Mouse (Mus musculus) c-Kit-positive CD71-positive TER-119-negative erythroid progenitor cells, embryonic 14.5 days (primary cell): ENCODE data around the gene Cltc.
"Not testable (repeated sequence)": the region's sequence is repeated elsewhere in the genome, so short reads cannot be mapped to it uniquely, and the experiment has no call there.

Experiments used
- DNase-seq: peaks from one replicate; pipeline ENCODE4 v3.0.0-alpha.2; 2013; ENCODE audit warnings: low read depth

Gene Cltc

DNA sequence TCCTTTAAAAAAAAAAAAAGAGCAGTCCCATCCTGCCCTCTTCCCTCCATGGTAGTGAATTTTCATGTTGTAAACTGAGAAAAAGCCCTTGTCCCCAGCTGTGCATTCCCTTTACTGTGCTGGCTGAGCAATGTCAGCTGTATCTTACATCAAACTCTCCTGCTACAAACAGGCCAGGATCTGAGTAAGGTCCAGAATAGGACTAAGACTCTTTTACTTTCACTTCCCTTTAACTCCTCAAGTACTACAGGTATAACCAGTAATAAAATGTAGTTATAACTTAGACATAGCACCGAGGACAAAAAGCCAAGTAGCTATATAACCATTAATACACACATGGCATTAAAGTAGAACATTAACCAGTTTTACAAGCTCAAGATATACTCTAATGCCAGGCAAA is 18.4 kb downstream of the Cltc start:
- DNase-seq: no peak

DNA sequence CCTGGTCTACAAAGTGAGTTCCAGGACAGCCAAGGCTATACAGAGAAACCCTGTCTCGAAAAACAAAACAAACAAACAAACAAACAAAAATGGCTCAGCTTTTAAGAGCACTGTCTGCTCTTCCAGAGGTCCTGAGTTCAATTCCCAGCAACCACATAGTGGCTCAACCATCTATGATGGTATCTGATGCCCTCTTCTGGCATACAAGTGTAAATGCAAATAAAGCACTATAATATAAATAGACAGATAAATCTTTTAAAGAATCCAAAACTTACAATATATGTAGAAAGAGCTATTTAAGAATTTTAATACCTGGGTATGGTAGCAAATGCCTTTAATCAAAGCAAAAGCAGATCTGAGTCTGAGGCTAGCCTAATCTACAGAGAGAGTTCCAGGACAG is 19.1 kb downstream of the Cltc start:
- DNase-seq: not testable (repeated sequence)

DNA sequence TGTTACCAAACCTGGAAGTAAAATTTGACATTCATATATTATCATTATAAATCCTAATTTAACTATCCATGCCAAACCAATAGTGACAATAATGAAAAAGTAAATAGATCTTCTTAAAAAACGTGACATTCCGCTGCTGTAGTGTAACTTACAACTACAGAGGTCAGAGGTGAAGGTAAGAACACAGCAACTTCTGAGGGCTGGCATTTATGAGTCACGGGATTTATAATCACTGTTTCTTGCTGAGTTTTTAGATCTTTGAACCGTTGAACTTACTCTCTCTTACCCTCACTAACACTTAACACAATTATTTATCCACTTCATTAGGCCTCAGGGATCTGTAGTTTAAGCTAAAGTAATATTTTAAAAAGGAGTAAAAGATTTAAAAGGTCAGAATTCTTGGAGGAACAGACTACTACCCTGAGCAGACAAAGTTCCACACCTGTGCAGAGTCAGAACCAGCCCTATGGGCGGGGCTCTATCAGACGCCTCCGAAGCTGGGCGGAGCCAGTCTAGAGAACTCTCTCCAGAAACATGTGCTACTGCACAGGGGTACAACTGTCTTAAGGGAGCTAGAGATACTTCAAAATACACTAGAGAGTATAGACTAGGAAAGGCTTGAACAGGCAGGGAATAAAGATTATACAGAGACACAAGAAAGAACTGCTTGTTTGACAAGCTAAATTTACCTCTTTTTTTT is 19.9 kb downstream of the Cltc start:
- DNase-seq: no peak

DNA sequence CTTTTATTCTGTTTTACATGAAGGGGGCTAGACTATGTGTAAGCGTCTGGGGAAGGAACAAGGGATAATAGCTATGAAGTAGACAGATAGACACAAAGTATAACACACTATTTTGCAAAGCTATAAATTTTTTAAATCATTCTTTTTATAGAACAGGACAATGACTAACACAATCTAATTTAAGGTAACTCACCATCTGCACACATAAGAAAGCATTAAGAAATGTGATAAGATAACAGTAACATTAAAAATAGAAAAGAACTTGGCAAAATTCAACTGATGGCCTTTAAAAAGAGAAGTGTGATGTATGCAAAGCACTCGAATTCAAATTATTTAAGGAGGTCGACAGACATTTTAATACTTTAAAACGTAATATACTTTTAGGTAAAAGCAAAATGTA is 22.4 kb downstream of the Cltc start:
- no peak for DNase-seq

DNA sequence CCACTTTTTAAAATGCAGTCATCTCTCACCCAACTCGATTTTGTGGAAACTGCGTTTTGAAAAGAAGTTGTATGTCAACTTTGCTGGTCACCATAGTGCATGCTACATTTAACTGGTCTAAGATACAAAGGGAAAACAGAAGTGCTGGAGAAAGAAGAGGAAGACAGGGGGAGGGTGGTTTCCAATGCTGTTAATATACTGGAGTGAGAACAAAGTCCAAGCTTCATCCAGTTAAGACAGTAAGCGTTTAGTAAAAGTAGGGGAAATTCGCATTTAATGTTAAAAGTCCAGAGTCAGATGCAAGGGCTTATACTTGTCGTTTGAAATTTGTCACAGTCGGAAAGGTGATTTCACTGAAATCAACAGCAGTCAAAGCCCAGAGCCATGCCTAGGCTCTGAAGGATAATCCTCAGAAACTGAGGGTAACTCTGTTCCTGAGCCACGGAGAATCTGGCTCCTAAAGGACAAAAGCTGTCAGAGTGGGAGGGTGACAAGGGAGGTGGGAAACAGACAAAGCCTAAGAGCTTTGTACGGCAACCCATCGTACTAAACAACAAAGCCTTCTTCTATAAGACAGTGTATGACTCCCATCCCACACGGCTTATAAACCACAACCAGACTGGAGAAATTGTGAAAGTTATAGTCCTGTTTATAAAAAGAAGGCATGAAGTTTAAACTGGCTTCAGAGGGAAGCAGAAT is 23.0 kb downstream of the Cltc start:
- no peak for DNase-seq

DNA sequence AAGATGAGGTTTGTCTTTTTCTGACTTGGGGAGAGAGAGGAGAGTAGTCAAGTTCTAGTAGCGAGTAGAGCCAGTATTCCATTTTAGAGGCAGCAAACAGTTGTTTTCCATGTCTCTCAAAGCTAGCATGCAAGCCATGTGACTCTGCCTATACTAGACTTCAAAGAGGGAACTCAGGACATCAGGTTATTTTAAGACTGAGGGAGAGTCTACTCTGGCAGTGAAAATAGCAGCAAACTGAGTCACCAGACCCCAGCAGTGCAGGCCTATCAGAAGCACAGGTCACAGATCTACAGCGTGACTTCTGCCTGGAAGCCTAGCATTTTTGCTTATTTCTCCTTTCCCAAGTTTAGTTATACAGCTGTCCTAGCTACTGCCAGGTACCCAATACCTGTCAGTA is 25.9 kb downstream of the Cltc start:
- no peak for DNase-seq

DNA sequence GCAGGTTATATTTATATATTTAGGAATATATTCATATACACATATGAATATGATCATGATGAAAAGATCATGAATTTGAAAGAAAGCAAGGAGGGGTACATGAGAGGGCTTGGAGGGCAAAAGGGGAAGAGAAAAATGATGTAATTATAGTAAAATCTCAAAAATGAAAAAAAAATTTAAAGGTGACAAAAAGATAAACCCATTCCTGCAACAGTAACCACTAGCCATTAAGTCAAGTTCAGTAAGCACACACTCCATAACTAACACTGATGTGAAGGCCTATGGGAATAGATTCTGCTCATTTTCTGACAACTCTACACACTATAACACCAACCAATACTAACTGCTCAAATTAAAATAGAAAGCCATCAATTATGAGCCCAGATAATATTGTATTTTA is 31.8 kb downstream of the Cltc start:
- no peak for DNase-seq

DNA sequence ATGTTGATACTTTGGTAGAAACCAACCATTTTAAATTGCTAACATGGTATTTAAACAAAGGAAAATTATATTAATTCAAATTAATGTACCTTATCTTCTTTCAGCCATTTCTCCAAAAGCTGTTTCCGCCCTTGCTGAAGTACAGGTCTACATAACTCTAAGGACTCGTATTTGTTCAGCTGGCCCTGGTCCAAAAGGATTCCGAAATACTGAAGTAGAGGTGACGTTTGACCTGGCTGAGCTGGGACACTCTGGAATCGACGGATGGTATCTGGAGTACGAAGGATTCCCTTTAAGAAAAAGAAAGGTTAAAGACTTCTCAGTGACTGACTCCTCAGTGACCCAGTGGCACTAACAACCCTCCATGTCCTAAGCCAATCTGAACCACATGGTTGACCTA is 32.4 kb downstream of the Cltc start:
- DNase-seq: no peak

DNA sequence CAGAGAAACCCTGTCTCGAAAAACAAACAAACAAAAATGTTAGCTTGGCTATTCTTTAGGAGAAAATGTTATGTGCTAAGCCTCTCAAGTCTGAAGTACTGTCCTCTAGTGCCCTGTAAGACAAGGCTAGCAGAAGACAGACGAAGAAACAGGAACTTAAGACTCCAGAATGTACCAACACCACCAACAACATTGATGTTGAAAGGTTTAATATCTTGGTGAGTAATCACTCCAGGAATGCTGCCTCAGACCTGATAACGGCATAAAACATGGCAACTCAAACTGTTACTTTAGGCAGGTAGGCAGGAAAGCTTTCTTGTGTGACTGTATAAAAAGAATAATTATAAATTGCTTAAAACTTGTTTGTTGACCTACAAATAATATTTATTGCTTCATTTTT is 33.4 kb downstream of the Cltc start:
- no peak for DNase-seq

DNA sequence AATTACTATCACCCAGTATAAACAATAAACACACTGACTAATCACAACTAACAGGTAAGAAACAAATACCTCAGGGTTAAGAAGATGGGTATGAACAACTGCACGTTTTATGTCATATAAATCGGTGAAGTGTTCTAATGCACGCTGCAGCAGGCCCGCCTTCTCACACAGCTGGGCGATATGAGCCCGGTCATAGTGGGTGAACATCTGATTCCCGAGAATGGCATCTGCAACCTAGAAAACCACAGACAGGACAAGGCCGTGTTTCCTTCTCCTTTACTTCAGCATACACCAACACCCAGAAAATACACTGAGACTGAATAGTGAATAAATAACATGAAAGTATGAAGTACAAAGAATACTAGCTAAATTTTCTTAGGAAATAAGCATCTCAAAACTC is 38.0 kb downstream of the Cltc start:
- no peak for DNase-seq

DNA sequence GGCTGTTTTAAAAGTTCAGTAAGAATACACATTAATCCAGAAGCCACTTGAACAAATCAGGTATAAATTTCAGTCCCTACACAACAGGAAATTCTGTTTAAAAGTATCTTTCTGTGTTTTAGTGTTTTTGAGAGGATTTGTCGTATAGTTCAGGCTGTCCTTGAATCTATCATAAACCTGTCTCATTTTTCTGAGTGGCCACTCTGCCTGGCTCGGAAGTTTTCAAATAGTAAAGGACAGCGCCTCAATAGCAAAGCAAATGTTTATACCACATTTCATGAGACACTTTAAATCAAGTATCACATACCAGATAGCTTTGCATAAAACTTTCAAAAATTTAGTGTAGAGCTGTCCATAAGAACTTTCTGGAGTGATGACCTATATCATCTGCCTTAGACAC is 39.0 kb downstream of the Cltc start:
- DNase-seq: no peak

DNA sequence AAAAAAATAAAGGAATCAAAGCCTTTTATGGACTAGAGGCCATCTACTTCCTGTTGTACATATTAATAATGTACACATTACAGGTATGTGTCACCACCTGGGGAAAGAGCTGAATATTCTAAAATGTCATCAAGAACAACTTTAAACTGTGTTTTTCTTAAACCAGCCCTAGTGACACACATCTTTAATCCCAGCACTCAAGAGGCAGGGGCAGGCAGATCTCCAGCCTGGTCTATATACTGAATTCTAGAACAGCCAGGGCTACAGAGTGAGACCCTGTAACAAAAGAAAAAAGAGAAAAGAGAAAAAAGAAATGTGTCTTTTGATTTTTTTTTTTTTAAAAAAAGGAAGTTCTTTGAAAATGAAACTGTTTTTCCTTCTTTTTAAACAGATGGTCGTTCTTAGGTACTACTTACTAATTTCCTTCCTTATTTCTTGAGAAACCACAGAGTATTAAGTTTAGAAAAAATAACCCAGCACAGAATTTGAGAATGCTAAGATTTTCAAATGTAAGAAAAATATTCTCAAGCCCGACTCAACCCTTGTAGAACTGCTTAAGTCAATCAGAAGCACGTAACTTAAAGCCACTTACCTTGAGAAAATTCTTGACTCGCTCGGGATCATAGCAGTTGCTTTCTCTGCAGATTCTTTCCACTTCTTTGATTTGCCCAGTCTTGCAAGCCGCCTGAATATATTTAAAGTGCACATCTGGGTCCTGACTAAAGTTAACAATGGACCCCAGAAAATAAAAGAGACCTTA is 39.9 kb downstream of the Cltc start:
- DNase-seq: no peak

DNA sequence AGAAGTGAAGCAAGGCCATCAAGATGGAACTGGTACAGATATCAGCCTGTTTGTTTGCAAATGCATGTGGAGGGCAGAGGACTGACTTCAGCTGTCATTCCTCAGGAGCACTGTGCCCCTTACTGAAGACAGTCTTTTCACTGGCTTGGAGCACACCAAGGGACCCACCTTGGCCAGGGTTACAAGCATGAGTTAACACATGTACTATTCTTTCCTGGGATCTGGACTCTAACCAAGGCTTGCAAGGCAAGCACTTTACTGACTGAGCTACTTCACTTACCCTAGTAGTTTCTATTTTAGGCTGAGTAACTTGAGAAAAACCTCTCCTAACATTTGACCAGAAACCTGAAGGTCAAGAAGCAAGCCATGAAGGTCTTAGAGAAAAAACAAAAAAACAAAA is 42.8 kb downstream of the Cltc start:
- no peak for DNase-seq

DNA sequence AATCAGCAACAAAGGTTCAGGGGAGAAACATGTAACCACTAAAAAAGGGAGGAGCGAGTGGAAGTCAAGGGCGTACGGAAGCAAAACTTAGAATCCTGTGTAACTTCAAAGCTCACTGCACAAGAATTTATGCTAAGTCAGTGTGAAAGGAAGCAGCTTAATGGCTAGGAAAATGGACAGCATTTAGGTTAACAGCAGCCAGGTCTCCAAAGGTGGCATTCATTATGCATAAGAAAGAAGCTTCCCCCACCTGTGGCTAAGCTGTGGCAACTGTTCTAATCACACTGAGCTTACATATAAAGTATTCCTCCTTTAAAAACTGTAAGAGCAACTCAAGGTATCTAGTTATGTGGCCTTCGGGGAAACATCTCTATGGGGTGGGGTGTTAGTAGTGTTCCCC is 56.2 kb downstream of the Cltc start:
- DNase-seq: no peak

DNA sequence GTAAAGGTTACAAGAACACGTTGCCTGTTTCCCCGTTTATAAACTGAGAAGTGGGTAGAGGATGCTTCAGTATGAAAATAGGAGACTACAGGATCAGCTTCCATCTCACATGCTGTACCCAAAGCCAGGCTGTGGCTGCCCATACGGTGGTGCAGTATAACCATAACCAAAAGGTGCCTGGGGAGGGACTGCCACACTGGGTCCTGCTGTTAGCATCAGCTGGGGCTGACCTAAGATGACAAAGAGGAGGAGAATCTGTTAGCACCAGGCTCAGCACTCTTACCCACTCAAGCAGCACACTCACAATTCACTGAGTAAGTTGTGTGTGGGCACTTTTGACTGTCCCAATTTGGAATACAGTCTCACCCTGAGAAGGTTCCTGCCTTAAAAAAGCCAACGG is 61.9 kb downstream of the Cltc start:
- no peak for DNase-seq

DNA sequence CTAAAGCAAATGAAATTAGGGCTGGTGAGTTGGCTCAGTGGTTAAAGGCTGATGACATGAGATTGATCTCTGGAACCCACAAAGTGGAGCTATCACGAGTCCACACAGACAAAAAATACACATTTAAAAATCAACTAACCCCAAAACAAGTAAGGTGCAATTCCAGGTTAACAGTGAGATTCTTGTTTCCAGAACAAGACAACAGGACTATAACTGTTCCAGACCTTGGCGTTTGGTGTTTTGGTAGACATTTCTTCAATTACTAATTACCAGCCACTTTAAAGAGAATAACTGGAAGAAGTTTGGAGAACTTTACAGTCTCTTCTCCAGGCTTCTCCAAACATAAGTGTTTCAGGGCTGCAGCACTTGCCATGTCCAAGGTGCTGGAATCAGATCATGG is 64.8 kb downstream of the Cltc start:
- no peak for DNase-seq

DNA sequence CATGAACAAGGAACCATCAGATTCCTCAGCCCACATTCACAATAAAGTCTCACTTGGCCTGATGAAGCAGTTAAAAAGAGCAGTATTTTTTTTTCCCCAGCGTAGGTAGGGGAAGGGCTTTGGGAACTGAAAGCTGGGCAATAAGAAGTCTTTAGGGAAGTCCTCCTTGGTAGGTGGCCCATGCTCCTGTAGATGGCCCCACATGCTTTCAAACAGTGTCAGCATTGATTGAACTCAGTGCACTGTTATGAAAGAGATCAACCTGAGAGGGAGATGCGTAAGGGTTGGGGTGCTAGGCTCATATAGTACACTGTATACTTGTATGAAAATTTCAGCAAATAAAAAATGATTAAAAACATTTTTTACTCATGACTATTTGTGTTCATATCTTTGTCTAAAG is 65.4 kb downstream of the Cltc start:
- no peak for DNase-seq

DNA sequence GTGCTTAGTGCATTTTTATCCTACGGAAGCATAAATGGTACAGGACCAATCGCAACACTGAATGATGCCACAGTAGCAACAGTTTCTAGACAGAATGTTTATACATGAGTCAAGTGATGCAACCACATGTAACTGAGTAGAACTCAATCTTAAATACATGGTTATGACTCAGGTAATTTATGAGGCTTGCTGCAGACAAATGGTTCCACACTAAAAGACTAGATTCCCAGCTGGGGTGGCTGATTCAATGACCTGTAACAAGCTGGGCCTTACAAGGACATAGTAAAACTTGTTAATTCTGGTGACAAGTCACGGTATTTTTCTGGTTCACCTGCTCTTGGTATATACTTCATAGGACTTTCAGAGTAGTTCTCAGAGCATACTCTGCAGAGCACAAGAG is 65.9 kb downstream of the Cltc start:
- no peak for DNase-seq

DNA sequence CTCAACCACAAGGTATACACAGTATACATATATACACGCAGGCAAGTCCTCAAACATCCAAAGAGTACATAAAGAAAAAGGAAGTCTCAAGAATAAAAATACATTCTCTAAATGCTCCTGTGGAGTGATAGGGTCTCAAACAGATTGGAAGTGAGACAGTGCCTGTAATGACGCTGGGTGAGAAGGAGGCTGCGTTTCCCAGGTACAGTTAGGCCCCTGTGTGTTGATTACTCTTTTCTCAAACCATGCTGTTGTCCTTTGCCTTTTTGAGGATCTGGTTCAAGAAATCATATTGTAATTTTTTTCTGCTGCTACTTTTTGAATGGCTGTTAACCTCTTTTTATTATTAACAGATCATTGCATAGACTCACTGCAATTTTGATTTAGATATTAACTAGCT is 67.0 kb downstream of the Cltc start:
- DNase-seq: no peak

DNA sequence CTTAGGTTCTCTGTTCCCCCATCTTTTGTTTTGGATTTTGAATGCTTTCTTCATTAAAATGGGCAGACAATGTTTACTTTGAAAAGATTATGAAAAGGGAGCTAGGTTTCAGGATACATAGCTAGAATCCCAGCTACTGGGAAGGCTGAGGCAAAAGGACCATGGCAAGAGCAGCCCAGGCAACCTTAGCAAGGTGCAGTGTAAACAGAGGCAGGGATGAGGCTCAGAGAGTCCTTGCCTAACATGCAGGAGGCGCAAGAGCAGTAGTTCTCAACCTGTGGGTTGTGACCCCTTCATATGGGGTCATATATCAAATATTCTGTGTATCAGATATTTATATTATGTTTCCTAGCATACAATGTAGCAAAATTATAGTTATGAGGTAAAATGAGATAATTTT is 72.0 kb downstream of the Cltc start:
- DNase-seq: no peak

DNA sequence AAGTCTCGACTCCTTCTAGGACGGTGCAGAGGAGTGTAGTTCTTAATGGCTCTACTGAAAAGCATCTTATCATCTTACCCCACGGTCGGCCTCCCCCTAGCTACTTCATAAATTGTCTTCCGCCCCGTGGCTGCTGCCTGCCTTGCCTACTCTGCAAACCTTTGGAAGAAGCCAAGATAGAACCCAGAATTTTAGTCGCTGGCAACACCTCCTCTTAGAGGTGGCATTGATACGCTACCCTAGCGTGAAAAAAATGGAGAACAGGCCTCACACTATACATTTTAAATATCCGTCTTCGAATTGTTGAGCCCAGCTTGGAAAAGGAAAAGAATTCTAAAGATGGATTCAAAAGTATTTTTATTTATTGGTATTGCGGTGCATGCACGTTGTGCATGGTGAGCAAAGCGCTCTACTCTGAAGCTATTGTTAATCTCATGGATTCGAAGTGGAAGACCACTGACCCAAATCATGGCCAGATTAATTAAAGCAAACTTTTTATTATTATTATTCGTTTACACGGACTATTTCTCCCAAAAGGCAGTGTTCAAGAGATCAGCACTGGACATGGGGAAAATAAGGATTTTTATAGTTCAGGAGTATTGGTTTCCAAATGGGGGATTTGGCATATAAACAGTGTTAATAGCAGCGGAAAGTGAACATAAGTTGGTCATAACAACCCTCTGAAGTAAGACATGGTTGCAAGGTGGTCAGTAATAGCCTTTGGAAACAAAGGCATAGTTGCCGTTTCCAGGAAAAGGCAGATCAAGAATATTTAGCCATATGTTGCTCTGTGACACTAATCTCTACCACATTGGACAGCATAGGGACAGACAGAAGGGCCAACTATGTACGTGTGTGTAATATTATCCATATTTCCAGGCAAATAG is 73.0 kb downstream of the Cltc start:
- DNase-seq: no peak

DNA sequence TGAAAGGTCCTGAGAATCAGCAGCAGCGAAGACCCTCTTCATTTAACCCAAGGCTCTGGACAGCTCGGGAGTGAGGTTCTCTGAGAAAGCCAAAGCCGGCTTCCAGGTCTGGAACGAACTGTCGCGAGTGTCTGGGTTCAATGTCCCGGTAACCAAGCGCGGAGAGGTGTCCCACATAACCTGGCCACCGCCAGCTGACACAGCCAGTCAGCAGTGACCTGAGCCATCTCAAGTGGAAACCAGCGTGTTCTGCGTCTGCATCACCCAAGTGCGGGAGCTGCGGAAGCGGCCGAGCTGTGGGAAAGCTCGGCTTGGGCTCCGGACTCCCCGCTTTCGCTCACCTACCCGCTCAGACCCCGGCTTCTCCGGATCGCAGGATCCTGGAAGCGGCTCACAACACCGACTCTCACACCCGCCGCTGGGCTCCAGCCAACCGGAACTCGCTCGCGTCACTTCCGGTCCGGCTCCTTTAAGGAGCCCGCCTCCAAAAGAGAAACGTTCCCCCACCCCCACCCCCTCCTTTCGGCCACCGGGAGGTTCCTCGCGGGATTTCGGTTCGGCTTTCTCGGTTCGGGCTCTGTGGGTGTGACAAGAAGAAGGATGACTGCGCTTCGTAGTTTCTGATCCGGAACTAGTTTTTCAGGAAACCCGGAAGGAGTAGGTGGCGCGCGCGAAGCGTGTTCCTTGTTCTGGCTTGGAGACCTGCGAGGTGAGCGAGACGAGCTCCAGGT is 73.8 kb downstream of the Cltc start, which contains the start of the genes Vmp1 and Ptrh2:
TSS of gene Vmp1 (minus strand) at position 442 of the 731 bp plus-strand sequence.
TSS of gene Ptrh2 (plus strand) at position 591 of the 731 bp plus-strand sequence.
- DNase-seq: peak; percentile 97
